Mouse (Mus musculus): ENCODE results near the gene Tead1.
A peak's percentile ranks its signal among the peaks of the same experiment; 100 is the strongest.

GRCm38 (mm10) chr7:112906848-112907247 is 227.7 kb downstream of the Tead1 start:
- TF ChIP-seq POLR2A (IDR thresholded peaks at IDR 0.05; ENCODE audit: insufficient read length, low read depth) = no peak
- TF ChIP-seq E2F4 (IDR thresholded peaks at IDR 0.05; ENCODE audit: insufficient read depth) = no peak
- TF ChIP-seq MYOG (IDR thresholded peaks at IDR 0.05; ENCODE audit: control insufficient read depth in 1 of 3, insufficient read depth in 1 of 3, insufficient read length in 2 of 3, low read depth in 2 of 3) = peak in 2 of 3 experiments; percentile 14 to 70

Measured in myocyte (in vitro differentiated cells).